Mouse (Mus musculus) testis, postnatal 14 days (tissue): ENCODE data around the gene Mfrp.
A peak's percentile ranks its signal among the peaks of the same experiment; 100 is the strongest.
"Not testable (repeated sequence)": the region's sequence is repeated elsewhere in the genome, so short reads cannot be mapped to it uniquely, and the experiment has no call there.

Experiments used
- DNase-seq: peaks from one replicate; pipeline ENCODE4 v3.0.0; 2021; ENCODE audit warnings: low spot score

Mfrp gene

DNA sequence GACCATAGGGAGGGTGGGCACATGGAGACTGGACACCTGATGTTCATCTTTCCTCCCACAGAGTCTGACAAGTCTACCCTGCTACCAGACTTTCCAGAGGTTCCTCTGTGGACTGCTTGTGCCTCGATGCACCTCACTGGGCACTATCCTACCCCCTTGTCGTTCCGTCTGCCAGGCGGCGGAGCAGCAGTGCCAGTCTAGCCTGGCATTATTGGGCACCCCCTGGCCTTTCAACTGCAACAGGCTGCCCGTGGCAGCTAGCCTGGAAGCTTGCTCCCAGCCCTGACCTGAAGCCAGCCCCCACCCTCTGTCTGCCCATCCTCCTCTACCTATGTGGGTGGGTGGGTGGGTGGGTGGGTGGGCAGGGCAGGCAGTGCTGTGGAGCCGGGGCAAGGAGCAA, 4.7 kb downstream of the Mfrp start:
- no peak for DNase-seq

DNA sequence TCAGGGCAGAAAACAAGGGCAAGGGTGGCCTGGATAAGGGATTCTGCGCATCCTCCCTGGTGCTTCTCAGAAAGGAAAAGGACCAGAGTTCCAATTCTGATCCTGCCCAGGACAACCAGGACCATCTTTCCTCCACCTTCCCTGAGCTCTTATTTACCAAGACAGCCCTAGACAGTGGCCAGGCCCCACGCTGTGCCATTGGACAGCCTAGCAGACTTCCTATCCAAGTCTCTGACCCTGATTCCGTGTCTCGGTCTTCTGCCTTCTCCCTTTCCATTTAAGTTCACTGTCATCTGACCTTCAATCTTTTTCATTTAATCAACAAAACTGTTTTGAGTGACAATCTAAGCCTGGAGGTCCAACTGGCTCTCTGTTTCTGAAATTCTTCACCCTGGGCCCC, 5.1 kb downstream of the Mfrp start:
- no peak for DNase-seq

DNA sequence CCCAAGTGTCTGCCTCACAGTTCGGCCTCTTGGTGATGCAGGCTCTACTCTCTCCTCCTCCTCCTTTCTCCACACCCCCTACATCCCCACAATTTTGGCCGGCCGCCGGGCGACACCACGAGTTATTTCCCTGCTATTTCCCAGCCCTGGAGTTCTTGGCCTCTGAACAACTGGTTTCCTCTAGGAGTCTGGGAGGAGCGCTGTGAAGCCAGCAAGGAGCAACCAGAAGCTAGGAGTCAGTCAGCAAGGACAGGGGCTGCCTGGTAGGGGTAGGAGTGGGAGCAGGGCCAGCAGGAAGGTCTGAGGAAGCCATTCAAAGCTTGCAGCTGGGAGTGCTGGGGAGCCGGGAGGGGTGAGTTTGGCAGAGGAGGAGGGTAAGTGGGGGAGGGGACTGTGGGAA, 5.6 kb downstream of the Mfrp start, which contains the start of gene C1qtnf5:
C1qtnf5 (plus strand) TSS at position 136 of the 400 bp plus-strand sequence.
- peak; percentile 79 for DNase-seq

DNA sequence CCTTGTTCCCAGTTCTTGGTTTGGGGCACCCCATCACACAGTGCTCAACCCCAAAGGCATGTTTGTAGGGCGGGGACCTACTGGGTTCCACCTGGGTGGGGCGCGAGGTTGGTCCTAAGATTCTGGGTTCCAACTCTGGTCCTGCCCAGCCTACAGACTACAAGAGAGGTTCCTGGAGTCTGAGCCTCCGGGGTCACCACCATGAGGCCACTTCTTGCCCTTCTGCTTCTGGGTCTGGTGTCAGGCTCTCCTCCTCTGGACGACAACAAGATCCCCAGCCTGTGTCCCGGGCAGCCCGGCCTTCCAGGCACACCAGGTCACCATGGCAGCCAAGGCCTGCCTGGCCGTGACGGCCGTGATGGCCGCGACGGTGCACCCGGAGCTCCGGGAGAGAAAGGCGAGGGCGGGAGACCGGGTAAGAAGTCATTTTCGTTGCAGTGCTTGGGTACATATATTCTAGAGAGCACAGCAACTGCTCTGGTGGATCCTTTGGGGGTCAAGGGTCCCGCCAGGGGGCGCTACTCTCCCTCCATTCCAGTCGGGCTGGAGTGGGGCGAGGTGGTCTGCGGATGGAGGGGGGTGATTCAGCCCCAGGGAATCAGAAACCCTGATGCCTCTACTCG, 6.1 kb downstream of the Mfrp start:
- peak; percentile 77 for DNase-seq

DNA sequence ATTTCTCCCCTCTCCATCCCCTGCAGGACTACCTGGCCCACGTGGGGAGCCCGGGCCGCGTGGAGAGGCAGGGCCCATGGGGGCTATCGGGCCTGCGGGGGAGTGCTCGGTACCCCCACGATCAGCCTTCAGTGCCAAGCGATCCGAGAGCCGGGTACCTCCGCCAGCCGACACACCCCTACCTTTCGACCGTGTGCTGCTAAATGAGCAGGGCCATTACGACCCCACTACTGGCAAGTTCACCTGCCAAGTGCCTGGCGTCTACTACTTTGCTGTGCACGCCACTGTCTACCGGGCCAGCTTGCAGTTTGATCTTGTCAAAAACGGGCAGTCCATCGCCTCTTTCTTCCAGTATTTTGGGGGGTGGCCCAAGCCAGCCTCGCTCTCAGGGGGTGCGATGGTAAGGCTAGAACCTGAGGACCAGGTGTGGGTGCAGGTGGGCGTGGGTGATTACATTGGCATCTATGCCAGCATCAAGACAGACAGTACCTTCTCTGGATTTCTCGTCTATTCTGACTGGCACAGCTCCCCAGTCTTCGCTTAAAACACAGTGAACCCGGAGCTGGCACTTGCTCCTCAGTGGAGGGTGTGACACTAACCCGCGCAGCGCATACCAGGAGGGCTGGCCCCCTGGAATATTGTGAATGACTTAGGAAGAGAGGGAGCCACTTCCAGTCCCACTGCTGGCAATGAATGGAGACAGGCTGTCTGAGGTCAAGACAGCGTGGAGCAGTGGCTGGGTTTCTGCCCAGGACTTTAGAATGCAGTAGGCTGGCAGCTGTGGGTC, 6.9 kb downstream of the Mfrp start:
- DNase-seq: no peak

DNA sequence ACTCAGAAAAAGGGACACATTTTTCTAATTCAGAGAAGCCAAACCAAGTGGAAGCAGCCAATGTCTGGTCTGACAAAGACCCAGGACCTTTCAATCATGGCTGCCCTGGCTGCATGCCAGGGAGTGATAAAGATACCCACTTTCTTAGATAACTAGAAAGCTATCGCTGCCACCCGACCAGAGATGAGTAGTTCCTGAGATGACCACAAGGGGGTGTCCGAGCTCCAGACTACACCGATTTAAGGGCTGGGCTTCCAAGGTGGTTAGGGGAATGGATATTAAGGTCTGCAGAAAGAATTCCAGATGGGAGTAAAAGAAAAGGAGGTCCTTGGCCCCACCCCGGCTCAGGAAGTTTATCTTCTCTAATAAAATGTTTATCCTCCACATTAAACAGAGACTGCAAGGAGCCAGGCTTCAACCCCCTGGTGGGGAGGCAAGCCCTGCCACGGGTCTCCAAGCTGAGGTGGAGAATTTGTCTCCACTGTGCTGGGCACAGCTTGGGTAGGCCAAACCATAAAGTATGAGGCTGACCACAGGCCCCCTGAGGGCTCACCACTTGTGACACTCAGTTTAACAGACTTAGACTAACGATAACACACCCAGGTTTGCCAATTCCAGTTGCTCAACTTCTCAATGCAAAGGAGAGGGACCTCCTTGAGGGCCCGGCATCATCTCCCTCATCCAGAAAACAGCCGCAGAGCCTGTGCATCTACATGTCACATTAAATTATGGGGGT, 8.0 kb downstream of the Mfrp start:
- DNase-seq: no peak

DNA sequence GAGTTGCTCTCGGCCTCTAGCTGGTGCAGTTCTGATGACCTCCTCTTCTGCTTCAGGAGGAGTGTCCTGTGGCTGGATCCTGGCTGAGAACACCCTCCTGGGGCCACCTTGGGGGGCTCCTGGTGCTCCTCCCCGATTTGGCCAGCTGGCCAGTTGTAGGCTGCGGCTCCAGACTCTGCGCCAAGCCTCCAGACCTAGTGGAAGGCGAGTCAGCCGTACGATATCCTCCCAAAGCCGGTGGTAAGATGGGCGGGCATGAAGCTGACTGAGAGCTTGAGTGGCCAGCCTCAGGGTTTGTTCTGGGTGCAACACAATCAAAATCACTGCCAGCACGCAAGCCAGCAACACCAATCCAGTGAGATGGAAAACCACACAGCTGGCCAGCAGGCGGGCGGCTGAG, 10.4 kb downstream of the Mfrp start:
- not testable (repeated sequence) for DNase-seq

DNA sequence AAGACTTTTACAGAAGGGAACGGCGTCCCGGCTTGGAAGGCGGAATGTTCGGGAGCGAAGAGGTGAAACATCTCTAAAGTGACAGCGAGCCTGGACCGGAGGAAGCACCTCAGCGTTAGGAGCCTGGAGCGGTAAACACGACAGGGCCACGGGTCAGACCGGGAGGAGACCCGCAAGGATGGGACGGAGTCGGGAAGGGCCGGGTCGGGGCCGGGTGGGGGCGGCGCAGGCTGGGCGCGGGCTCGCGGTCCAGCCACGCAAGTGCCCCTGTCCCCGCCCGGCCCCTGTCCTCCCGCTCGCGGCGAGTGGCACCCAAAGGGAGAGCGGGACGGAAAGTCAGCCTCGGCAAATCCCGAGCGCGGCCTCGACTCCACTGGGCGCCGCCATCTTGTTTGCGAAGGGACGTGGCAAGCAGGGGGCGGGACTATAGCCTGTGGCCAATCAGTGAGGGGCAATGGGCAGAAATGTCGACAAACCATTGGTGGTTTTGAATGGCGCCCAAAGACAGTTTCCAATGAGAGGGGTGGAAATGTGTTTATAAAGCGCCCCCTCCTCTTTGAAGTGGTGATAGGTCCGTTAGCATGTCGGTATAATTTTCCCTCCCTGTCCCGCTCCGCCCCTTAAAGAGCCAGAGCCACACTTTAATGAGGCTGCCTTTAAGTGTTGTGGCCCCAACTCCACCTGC, 11.7 kb downstream of the Mfrp start, which contains the start of the genes Gm49380 and Rnf26:
Gm49380 (minus strand) TSS at position 396 of the 685 bp plus-strand sequence.
Rnf26 (minus strand) TSS at position 413 of the 685 bp plus-strand sequence.
- DNase-seq: peak; percentile 98

DNA sequence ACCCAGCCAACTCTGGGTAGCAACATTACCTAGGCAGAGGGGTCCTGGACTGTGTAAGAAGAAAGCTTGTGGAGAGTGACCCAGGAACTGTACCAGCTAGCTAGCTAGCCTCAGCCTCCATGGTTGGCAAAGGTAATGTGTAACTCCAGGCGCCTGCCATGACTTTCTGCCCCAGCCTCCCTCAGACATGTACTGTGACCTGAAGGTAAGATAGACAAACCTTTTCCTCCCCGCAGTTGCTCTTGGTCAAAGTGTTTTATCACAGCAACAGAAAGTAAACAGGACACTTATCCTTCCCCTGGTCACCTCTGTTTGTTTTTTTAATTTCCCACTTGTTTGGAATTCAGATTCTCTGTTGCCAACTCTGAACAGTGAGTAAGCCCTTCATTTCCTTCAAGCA, 12.9 kb downstream of the Mfrp start:
- DNase-seq: no peak

DNA sequence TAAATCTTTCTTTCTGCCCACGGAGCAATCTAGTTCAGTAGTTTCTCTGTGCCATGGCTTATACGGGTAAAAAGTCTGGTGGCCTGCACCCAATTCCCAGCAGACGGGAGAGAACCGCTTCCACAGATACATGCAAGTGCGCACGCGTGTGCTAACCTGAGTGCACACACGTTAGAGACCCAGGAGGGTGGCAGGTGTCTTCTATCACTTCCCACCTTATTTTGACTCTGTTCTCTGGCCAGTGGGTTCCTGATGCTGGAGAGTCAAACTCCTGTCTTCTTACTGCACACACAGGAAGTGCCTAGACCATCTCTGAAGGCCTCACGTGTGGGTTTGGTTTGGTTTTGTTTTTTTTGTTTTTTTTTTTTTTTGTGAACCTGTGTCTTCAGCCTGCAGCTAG, 14.1 kb downstream of the Mfrp start:
- DNase-seq: no peak

DNA sequence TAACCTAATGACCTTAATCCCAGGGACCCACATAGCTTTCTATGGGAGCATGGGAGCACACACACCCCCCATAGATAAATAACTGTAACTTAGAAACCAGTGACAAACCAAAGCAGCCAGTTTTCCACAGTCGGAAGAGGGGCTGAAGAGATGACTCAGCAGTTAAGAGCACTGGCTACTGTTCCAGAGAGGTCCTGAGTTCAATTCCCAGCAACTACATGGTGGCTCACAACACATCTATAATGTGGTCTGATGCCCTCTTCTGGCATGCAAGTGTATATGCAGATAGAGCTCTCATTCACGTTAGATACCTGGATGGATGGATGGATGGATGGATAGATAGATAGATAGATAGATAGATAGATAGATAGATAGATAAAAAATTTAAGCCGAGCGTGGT, 14.7 kb downstream of the Mfrp start:
- no peak for DNase-seq

DNA sequence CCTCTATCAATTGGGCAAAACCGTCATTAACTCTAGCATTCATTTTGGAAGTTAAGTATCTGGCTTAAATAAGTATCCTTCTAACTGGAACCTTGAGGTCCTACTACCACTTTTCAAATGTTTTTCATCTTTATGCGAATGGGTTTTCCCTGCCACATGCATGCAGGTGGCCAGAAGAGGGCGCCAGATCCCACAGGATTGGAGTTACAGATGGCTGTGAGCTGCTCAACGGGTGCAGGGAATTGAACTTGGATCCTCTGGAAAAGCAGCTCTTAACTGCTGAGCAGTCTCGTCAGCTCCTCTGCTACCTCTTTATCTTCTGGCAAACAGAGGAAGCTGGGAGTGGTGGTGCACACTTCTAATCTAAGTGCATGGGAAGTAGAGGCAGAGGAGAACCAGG, 17.5 kb downstream of the Mfrp start:
- DNase-seq: peak; percentile 53

DNA sequence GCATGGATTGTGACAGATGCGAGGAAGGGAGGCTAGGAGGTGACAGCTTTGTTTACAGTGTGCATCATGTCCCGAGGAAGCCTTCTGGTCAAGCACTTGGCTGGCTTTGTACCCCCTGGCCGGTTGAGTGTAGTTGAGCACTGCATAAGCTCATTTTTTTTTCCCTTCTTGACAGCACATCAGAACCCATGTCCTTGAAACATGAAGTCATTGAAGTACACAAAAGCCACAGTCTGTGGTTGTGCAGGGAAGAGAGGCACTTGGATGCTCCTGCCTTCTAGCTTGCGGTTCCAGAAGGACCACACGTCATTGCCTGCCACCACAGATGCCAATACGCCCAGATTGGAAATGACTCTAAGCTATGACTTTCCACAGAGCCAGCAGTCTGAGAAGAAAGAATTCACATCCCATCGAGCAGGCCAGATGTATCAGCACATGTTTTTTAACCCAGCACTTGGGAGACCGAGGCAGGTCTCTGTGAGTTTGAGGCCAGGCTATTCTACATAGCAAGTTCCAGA, 18.5 kb downstream of the Mfrp start:
- DNase-seq: no peak

DNA sequence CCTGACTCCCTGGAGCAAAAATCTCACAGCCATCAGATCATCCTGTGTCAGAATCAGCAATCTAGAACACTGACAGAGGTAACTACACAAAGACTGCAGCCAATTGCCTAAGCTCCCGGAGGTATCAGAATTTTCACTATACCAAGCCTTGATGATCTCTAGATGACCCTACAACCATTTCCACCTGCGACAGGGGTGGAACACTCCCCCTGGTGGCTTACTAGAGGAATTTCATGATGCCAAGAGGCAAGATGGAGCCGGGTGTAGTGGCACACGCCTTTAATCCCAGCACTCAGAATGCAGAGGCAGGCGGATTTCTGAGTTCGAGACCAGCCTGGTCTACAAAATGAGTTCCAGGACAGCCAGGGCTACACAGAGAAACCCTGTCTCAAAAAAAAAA, 22.8 kb downstream of the Mfrp start:
- DNase-seq: no peak

DNA sequence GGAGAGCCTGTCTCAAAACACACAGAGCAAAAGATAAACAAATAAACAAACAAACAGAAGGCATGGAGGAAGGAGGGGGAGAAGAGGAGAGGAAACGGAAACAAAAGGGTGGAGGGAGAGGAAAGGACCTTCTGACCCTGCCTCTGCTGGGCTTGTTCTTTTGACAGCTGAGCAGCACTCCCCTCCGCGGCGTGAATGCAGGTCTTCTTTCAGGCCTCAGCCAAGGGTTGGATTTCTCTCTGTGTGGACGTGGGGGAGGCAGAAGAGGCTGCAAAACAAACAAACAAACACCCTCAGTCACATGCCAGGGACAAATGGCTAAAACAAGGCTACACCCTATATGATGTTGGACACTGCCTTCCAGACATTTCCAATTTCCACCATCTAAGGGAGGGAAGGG, 23.5 kb downstream of the Mfrp start:
- DNase-seq: no peak

DNA sequence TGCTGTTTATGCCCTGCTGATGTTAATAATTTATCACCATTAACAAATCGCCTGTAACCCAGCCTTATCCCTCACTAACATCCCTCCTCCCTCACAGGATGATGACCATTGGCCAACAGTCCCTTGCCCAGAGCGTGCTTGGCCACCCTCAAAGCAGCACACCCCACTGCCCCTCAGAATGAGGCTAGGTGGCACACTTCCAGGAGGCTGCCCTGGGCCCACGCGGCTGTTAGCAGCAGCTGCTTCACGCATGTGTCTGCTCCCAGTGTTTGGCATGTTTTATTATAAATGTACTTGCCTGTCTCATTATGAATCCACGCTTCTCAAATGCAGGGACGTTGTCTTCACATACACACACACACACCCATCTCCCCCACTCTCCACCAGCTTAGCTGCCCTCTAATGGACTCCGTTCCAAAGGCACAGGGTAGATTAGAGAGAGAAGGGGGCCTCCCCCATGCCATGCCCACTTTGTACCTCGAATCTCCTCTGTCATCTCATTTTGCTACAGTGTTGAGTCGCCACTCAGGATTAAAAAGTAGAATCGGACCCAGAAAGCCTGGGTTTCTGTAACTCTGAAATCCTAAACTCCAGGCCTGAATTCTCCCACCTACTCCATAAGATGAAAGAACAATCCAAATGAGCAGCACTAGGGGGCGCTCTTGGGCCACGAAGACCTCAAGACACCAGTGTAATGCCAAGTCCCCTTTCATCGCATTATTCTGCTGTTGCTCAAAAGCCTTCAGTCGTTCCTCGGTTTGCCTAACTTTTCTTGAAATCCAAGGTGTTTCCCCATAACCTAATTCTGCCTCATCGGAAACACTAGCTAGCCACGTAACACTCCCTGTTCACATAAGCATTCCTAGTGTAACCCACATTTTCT, 24.3 kb downstream of the Mfrp start:
- DNase-seq: peak; percentile 80

DNA sequence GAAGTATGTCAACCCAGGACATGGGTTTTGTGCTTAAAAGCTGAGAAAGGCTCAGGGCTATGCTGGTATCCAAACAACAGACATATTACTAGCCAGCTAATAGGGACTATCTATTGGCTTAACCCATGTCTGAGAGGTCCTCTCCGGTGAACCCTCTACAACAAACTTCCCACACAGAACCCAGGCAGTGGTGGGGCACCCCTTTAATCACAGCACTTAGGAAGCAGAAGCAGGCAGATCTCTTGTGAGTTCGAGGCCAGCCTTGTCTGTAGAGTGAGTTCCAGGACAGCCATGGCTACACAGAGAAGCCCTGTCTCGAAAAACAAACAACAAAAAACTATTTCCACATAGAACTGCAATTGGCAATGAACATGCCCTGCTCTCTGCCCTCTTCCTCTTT, 25.2 kb downstream of the Mfrp start:
- no peak for DNase-seq

DNA sequence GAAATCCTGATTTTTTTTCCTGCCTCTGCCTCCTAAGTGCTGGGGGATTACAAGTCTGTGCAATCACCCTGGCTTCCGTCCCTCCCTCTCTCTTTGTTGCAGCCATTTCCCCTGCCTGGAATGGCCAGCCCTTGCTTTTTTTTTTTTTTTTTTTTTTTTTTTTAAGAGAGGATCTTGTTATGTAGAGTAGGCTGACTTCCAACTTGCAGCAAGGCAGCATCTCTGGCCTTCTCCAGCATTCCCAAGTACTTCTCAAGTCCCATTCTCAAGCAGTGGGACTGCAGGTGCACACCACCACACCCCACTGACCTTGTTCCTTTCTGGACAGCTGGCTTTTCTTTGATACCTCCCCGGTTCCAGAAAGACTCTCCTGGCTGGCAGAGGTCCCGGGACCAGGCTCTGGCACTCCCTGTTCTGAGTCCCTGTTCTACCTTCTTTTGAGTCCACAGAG, 25.8 kb downstream of the Mfrp start:
- no peak for DNase-seq

DNA sequence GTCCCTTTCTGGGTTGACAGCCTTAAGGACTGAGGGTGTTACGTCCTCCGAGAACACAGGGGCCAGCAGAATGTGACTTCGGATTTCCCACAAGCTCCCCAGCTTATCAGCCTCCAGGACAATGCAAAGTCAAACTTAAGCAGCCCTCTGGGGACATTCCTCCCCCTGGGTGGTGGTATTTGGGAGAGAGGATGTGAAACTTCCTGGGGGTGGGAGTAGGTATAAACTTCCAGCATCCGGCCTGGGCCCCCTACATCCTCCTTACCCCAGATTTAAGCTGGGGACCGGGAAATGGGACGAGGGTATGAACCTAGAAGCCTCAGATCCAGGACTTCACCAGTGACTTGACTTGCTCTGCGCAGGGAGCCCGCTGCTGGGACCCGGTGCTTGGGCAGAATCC, 28.1 kb downstream of the Mfrp start:
- DNase-seq: no peak

DNA sequence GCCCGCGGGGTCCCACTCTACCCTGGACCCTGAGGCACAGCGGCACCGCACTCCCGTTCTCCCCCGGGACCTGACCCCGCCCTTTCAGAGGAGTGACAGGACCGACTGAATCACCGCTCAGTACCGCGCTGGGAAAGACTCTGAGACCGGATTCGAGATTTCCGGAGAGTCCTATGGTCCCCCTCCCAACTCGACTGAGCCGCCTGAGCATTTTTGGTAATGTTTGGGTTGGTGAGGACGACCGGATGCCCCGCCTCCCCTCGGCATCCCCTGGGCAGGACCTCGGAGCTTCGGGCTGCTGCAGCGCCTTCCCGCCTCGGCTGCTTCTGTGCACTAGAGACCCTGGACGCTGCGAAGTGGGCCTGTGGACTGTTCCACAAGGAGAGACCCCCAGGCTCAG, 28.5 kb downstream of the Mfrp start:
- peak; percentile 40 for DNase-seq
